In genomic region chr5:92682621-92683348, GRCm38 (mm10) we compare ENCODE assay signal across 8 mouse cellular contexts. TPM values are rescaled to one million over a fixed set of nuclear protein-coding genes. Genes with fewer than 3 reads are reported as not detected.
A peak's percentile ranks its signal among the peaks of the same experiment; 100 is the strongest.
DNase-seq lines count a peak whose midpoint lies in the region; ATAC-seq lines count a peak whose summit lies in the region.

No protein-coding gene starts in this region.

- no peaks in the 10 kb centered on the region for H3K9me3 ChIP-seq in heart, embryonic 13.5 days
- no peaks in the 10 kb centered on the region for H3K9me3 ChIP-seq in kidney, embryonic 16.5 days (ENCODE audit: low read length)

- peak overlapping the region; percentile 69 for H3K4me3 ChIP-seq in heart, embryonic 13.5 days
- H3K4me3 ChIP-seq in kidney, embryonic 16.5 days (ENCODE audit: low read length) = peak overlapping the region; percentile 61

- ATAC-seq in common myeloid progenitor, adult 5-6 weeks (replicated peaks; ENCODE audit: low read depth, poor library complexity, severe bottlenecking) = peak; percentile 29; the same call in 1 of the 2 replicates
- no peak for ATAC-seq in heart, embryonic 13.5 days (ENCODE audit: extremely low read depth, insufficient number of reproducible peaks, low FRiP score, low TSS enrichment)
- ATAC-seq in kidney, embryonic 16.5 days (ENCODE audit: low FRiP score, low TSS enrichment) = no peak
- no peak for ATAC-seq in inflammation-experienced regulatory T-cells, adult 6 months

- peak overlapping the region; percentile 87 for H3K9ac ChIP-seq in heart, embryonic 13.5 days
- peak overlapping the region; percentile 69 for H3K9ac ChIP-seq in kidney, embryonic 16.5 days (replicated peaks; ENCODE audit: low read length)

- peak overlapping the region; percentile 81 for H3K27ac ChIP-seq in heart, embryonic 13.5 days (replicated peaks)
- no peak overlapping the region for H3K27ac ChIP-seq in kidney, embryonic 16.5 days (ENCODE audit: low read length)

- H3K27me3 ChIP-seq in heart, embryonic 13.5 days (replicated peaks) = peaks cover 5% of the 10 kb centered on the region
- H3K27me3 ChIP-seq in kidney, embryonic 16.5 days (ENCODE audit: insufficient read depth, low read length) = peaks cover 3% of the 10 kb centered on the region; the same call in 1 of the 2 replicates

- DNase-seq in adrenal gland, postnatal 10 days = peak; percentile 16
- DNase-seq in adrenal gland, postnatal 25 days = no peak
- DNase-seq in lung, postnatal 4 days = peak; percentile 30 to 49
- no peak for DNase-seq in c-Kit-positive CD71-positive TER-119-positive erythroid progenitor cells, embryonic 14.5 days (ENCODE audit: low spot score)

- H3K36me3 ChIP-seq in heart, embryonic 13.5 days = no peaks in the 10 kb centered on the region
- H3K36me3 ChIP-seq in kidney, embryonic 16.5 days (ENCODE audit: insufficient read depth, low read length) = no peaks in the 10 kb centered on the region

- WGBS in heart, embryonic 13.5 days = under 1% methylated on average over 39 of the region's 39 CpGs
- 3% methylated on average over 39 of the region's 39 CpGs for WGBS in kidney, embryonic 16.5 days

- H3K4me1 ChIP-seq in heart, embryonic 13.5 days = peaks cover 4% of the 10 kb centered on the region; the same call in 1 of the 2 replicates
- H3K4me1 ChIP-seq in kidney, embryonic 16.5 days (ENCODE audit: insufficient read depth, low read length) = no peaks in the 10 kb centered on the region

- H3K4me2 ChIP-seq in heart, embryonic 13.5 days = peak overlapping the region; percentile 96
- peak overlapping the region; percentile 98 for H3K4me2 ChIP-seq in kidney, embryonic 16.5 days (replicated peaks; ENCODE audit: low read depth, low read length)

RNA-seq across cellular contexts. Expression of gene Shroom3, which starts 0.5 kb away (rescaled TPM):
- 1 to 10 TPM; 8.5 to 9.7 TPM for total RNA-seq in adrenal gland, postnatal 10 days (2021)
- 10.5 and 12.8 TPM in 2 replicates for total RNA-seq in adrenal gland, postnatal 25 days (2021)
- 0.05 TPM in 1 of 2 replicates, not detected in the other for total RNA-seq in common myeloid progenitor, adult 5-6 weeks (2017)
- polyA plus RNA-seq in heart, embryonic 13.5 days (2015; fragmentation: Nextera tagmentation; extraction: Ambion mirVana) = 9.3 and 10.3 TPM in 2 replicates
- 8.1 and 8.3 TPM in 2 replicates for polyA plus RNA-seq in kidney, embryonic 16.5 days (2015; fragmentation: Nextera tagmentation; extraction: Ambion mirVana)
- under 1 TPM in 1 of 3 experiments, not detected in 2; 0.05 TPM for polyA plus RNA-seq in inflammation-experienced regulatory T-cells, adult 6 months (2017; shearing (Covaris generic))

RNA-seq across cellular contexts. Expression of gene Ccdc158, which starts 7.7 kb away (rescaled TPM):
- under 1 TPM; 0.33 to 0.73 TPM for total RNA-seq in adrenal gland, postnatal 10 days (2021)
- total RNA-seq in adrenal gland, postnatal 25 days (2021) = 0.49 and 1.00 TPM in 2 replicates
- total RNA-seq in common myeloid progenitor, adult 5-6 weeks (2017) = 6.9 and 11.6 TPM in 2 replicates
- 0.59 and 0.75 TPM in 2 replicates for polyA plus RNA-seq in heart, embryonic 13.5 days (2015; fragmentation: Nextera tagmentation; extraction: Ambion mirVana)
- 1.0 and 1.1 TPM in 2 replicates for polyA plus RNA-seq in kidney, embryonic 16.5 days (2015; fragmentation: Nextera tagmentation; extraction: Ambion mirVana)
- polyA plus RNA-seq in inflammation-experienced regulatory T-cells, adult 6 months (2017; shearing (Covaris generic)) = not detected

Comparison
In these comparisons a context has a peak if more than half of its experiments do, and no peak if none do; other contexts are left out.
1. DNase-seq: peak in adrenal gland, postnatal 10 days (single experiment) and lung, postnatal 4 days (2 of 2); none in adrenal gland, postnatal 25 days (single experiment) and c-Kit-positive CD71-positive TER-119-positive erythroid progenitor cells, embryonic 14.5 days (single experiment).